In the genomic region with DNA sequence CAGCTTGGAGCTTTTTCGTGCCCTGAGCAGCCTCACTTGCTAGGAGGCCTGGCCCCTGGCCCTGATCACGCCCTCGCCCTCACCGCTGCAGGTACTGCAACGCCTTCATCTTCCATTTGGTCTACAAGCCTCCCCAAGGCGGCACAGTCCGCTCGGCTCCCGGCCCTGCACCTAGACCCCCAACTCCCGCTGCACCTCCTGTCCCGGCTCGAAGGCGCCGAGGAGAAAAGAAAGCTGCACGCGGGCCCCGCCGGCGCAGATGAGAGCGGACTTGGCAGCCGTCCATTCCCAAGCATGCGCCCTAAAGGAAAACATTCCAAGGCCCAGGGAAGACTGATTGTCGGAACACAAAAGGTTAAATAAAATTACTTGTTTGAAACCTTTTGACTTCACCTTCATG, we compare ENCODE assay signal across 9 mouse cellular contexts. TPM values are rescaled to one million over a fixed set of nuclear protein-coding genes. Genes with fewer than 3 reads are reported as not detected.
DNase-seq lines count a peak whose midpoint lies in the region; ATAC-seq lines count a peak whose summit lies in the region.
"Had no signal": no experiment of that assay in that cellular context is flagged by ENCODE, and none has a peak within 500 bp of the region (broad histone marks: within the 10 kb centered on the region; RNA-seq: fewer than 3 reads in every experiment).

No protein-coding gene starts in this region.

- H3K36me3 ChIP-seq in embryonic facial prominence, embryonic 14.5 days (ENCODE audit: control insufficient read depth, insufficient read depth, low read length) = no peaks in the 10 kb centered on the region
- no peaks in the 10 kb centered on the region for H3K36me3 ChIP-seq in hindbrain, embryonic 12.5 days
- no peaks in the 10 kb centered on the region for H3K36me3 ChIP-seq in limb, embryonic 15.5 days
- H3K36me3 ChIP-seq in neural tube, embryonic 14.5 days (ENCODE audit: control insufficient read depth, insufficient read depth, low read length) = no peaks in the 10 kb centered on the region

- H3K27me3 ChIP-seq in embryonic facial prominence, embryonic 14.5 days (replicated peaks; ENCODE audit: control insufficient read depth, insufficient read depth, low read length) = peaks cover 28% of the 10 kb centered on the region
- H3K27me3 ChIP-seq in hindbrain, embryonic 12.5 days = peaks cover 55% of the 10 kb centered on the region
- H3K27me3 ChIP-seq in limb, embryonic 15.5 days = peaks cover 44% of the 10 kb centered on the region
- H3K27me3 ChIP-seq in neural tube, embryonic 14.5 days (ENCODE audit: control insufficient read depth, insufficient read depth, low read length) = peaks cover 4% of the 10 kb centered on the region

- no peak for ATAC-seq in embryonic facial prominence, embryonic 14.5 days (ENCODE audit: low read depth)
- ATAC-seq in hindbrain, embryonic 12.5 days (ENCODE audit: low FRiP score) = no peak
- no peak for ATAC-seq in limb, embryonic 15.5 days (ENCODE audit: insufficient number of reproducible peaks, low FRiP score, low TSS enrichment, low read depth)
- no peak for ATAC-seq in neural tube, embryonic 14.5 days (ENCODE audit: low read depth)

- peak overlapping the region; percentile 61 for H3K4me2 ChIP-seq in embryonic facial prominence, embryonic 14.5 days (ENCODE audit: low read depth, low read length)
- peak overlapping the region; percentile 42 for H3K4me2 ChIP-seq in hindbrain, embryonic 12.5 days (replicated peaks)
- H3K4me2 ChIP-seq in limb, embryonic 15.5 days = peak overlapping the region; percentile 64
- H3K4me2 ChIP-seq in neural tube, embryonic 14.5 days (ENCODE audit: low read depth, low read length) = peak overlapping the region; percentile 21

- intact Hi-C loops in left cerebral cortex, postnatal 14 days (cut with DNase I) = no loop called here

- H3K9ac ChIP-seq in embryonic facial prominence, embryonic 14.5 days (ENCODE audit: low read depth, low read length) = peak overlapping the region; percentile 54
- peak overlapping the region; percentile 23; the same call in 1 of the 2 replicates for H3K9ac ChIP-seq in hindbrain, embryonic 12.5 days
- H3K9ac ChIP-seq in limb, embryonic 15.5 days = no peak overlapping the region
- no peak overlapping the region for H3K9ac ChIP-seq in neural tube, embryonic 14.5 days (replicated peaks; ENCODE audit: low read depth, low read length)

- H3K4me1 ChIP-seq in embryonic facial prominence, embryonic 14.5 days (ENCODE audit: control insufficient read depth, insufficient read depth, low read length) = peaks cover 11% of the 10 kb centered on the region
- H3K4me1 ChIP-seq in hindbrain, embryonic 12.5 days = peaks cover 12% of the 10 kb centered on the region
- peaks cover 12% of the 10 kb centered on the region for H3K4me1 ChIP-seq in limb, embryonic 15.5 days
- 0 out of 2 replicates have a peak, but pooled peaks cover 5% of the 10 kb centered on the region for H3K4me1 ChIP-seq in neural tube, embryonic 14.5 days (ENCODE audit: control insufficient read depth, insufficient read depth, low read length)

- H3K4me3 ChIP-seq in embryonic facial prominence, embryonic 14.5 days (ENCODE audit: low read depth, low read length) = peak overlapping the region; percentile 33
- peak overlapping the region; percentile 19 for H3K4me3 ChIP-seq in hindbrain, embryonic 12.5 days
- H3K4me3 ChIP-seq in limb, embryonic 15.5 days = peak overlapping the region; percentile 33
- no peak overlapping the region for H3K4me3 ChIP-seq in neural tube, embryonic 14.5 days (ENCODE audit: low read depth, low read length)

- peak; percentile 27 for DNase-seq in left cerebral cortex, adult 18-20 months (ENCODE audit: low spot score in 2 of 2)
- no peak for DNase-seq in left cerebral cortex, postnatal 14 days (ENCODE audit: low spot score in 2 of 2)
- peak; percentile 48 for DNase-seq in embryonic facial prominence, embryonic 14.5 days (ENCODE audit: low spot score)
- no peak for DNase-seq in MN1 (ENCODE audit: low spot score)
- no peak for DNase-seq in layer of hippocampus, postnatal 36 days

- WGBS in embryonic facial prominence, embryonic 14.5 days = 9% methylated on average over 23 of the region's 23 CpGs
- WGBS in hindbrain, embryonic 12.5 days = 18% methylated on average over 23 of the region's 23 CpGs
- WGBS in limb, embryonic 15.5 days = 5% methylated on average over 23 of the region's 23 CpGs
- WGBS in neural tube, embryonic 14.5 days = 19% methylated on average over 23 of the region's 23 CpGs

- no peak overlapping the region for H3K27ac ChIP-seq in embryonic facial prominence, embryonic 14.5 days (replicated peaks; ENCODE audit: low read depth, low read length)
- H3K27ac ChIP-seq in hindbrain, embryonic 12.5 days = no peak overlapping the region
- 0 out of 2 replicates have a peak overlapping the region, but pooled peaks have one; percentile 61 for H3K27ac ChIP-seq in limb, embryonic 15.5 days
- no peak overlapping the region for H3K27ac ChIP-seq in neural tube, embryonic 14.5 days (ENCODE audit: low read depth, low read length)

- H3K9me3 ChIP-seq in embryonic facial prominence, embryonic 14.5 days (ENCODE audit: control insufficient read depth, low read length) = 0 out of 2 replicates have a peak, but pooled peaks cover 3% of the 10 kb centered on the region
- H3K9me3 ChIP-seq in hindbrain, embryonic 12.5 days (replicated peaks) = no peaks in the 10 kb centered on the region
- H3K9me3 ChIP-seq in limb, embryonic 15.5 days = no peaks in the 10 kb centered on the region
- H3K9me3 ChIP-seq in neural tube, embryonic 14.5 days (ENCODE audit: control insufficient read depth, low read length) = no peaks in the 10 kb centered on the region

RNA-seq across cellular contexts. Expression of a gene that starts 6.0 kb away (rescaled TPM):
- 1 to 10 TPM in 1 of 2 experiments, under 1 TPM in 1; 0.42 to 1.4 TPM for total RNA-seq in left cerebral cortex, adult 18-20 months (2021)
- 1 to 10 TPM in 1 of 2 experiments, under 1 TPM in 1; 0.66 to 1.3 TPM for total RNA-seq in left cerebral cortex, postnatal 14 days (2021)
- 5.7 and 6.0 TPM in 2 replicates for polyA plus RNA-seq in embryonic facial prominence, embryonic 14.5 days (2014; fragmentation: Nextera tagmentation; extraction: Ambion mirVana)
- 2.0 and 2.1 TPM in 2 replicates for polyA plus RNA-seq in hindbrain, embryonic 12.5 days (2016; fragmentation: Nextera tagmentation; extraction: Ambion mirVana)
- 5.3 and 6.8 TPM in 2 replicates for polyA plus RNA-seq in limb, embryonic 15.5 days (2015; fragmentation: Nextera tagmentation; extraction: Ambion mirVana)
- 1.2 and 14.6 TPM in 2 replicates for polyA plus RNA-seq in neural tube, embryonic 14.5 days (2014; fragmentation: Nextera tagmentation; extraction: Ambion mirVana)
- under 1 TPM; 0.68 to 0.97 TPM for total RNA-seq in layer of hippocampus, postnatal 36 days (2021)
- total RNA-seq: hematopoietic stem cell, adult 5-6 weeks had no signal

RNA-seq across cellular contexts. Expression of a gene that starts 6.6 kb away (rescaled TPM):
- total RNA-seq in left cerebral cortex, adult 18-20 months (2021) = 1 to 10 TPM in 1 of 2 experiments, under 1 TPM in 1; 0.23 to 1.4 TPM
- under 1 TPM; 0.46 to 0.55 TPM for total RNA-seq in left cerebral cortex, postnatal 14 days (2021)
- polyA plus RNA-seq in embryonic facial prominence, embryonic 14.5 days (2014; fragmentation: Nextera tagmentation; extraction: Ambion mirVana) = 0.31 and 0.85 TPM in 2 replicates
- 0.60 and 1.1 TPM in 2 replicates for polyA plus RNA-seq in hindbrain, embryonic 12.5 days (2016; fragmentation: Nextera tagmentation; extraction: Ambion mirVana)
- 0.51 and 0.76 TPM in 2 replicates for polyA plus RNA-seq in limb, embryonic 15.5 days (2015; fragmentation: Nextera tagmentation; extraction: Ambion mirVana)
- 0.31 and 1.5 TPM in 2 replicates for polyA plus RNA-seq in neural tube, embryonic 14.5 days (2014; fragmentation: Nextera tagmentation; extraction: Ambion mirVana)
- under 1 TPM; 0.25 to 0.46 TPM for total RNA-seq in layer of hippocampus, postnatal 36 days (2021)

RNA-seq across cellular contexts. Expression of a gene that starts 14.1 kb away (rescaled TPM):
- 10 to 100 TPM; 13.9 to 15.4 TPM for total RNA-seq in left cerebral cortex, adult 18-20 months (2021)
- total RNA-seq in left cerebral cortex, postnatal 14 days (2021) = 10 to 100 TPM; 14.4 to 15.9 TPM
- 37.0 and 40.6 TPM in 2 replicates for polyA plus RNA-seq in embryonic facial prominence, embryonic 14.5 days (2014; fragmentation: Nextera tagmentation; extraction: Ambion mirVana)
- polyA plus RNA-seq in hindbrain, embryonic 12.5 days (2016; fragmentation: Nextera tagmentation; extraction: Ambion mirVana) = 32.7 and 36.1 TPM in 2 replicates
- polyA plus RNA-seq in limb, embryonic 15.5 days (2015; fragmentation: Nextera tagmentation; extraction: Ambion mirVana) = 37.6 and 40.2 TPM in 2 replicates
- 41.4 and 46.6 TPM in 2 replicates for polyA plus RNA-seq in neural tube, embryonic 14.5 days (2014; fragmentation: Nextera tagmentation; extraction: Ambion mirVana)
- total RNA-seq in layer of hippocampus, postnatal 36 days (2021) = 10 to 100 TPM; 13.2 to 17.3 TPM

RNA-seq across cellular contexts. Expression of a gene that starts 33.4 kb away (rescaled TPM):
- 10 to 100 TPM; 68.1 to 76.7 TPM for total RNA-seq in left cerebral cortex, adult 18-20 months (2021)
- total RNA-seq in left cerebral cortex, postnatal 14 days (2021) = 10 to 100 TPM; 75.1 to 78.6 TPM
- 19.0 and 24.1 TPM in 2 replicates for polyA plus RNA-seq in embryonic facial prominence, embryonic 14.5 days (2014; fragmentation: Nextera tagmentation; extraction: Ambion mirVana)
- polyA plus RNA-seq in hindbrain, embryonic 12.5 days (2016; fragmentation: Nextera tagmentation; extraction: Ambion mirVana) = 36.5 and 36.8 TPM in 2 replicates
- 19.6 and 22.2 TPM in 2 replicates for polyA plus RNA-seq in limb, embryonic 15.5 days (2015; fragmentation: Nextera tagmentation; extraction: Ambion mirVana)
- 44.1 and 54.5 TPM in 2 replicates for polyA plus RNA-seq in neural tube, embryonic 14.5 days (2014; fragmentation: Nextera tagmentation; extraction: Ambion mirVana)
- 100 to 1,000 TPM; 103 to 112 TPM for total RNA-seq in layer of hippocampus, postnatal 36 days (2021)

RNA-seq across cellular contexts. Expression of a gene that starts 39.2 kb away (rescaled TPM):
- under 1 TPM in 1 of 2 experiments, not detected in 1; 0.37 TPM for total RNA-seq in left cerebral cortex, adult 18-20 months (2021)
- total RNA-seq in left cerebral cortex, postnatal 14 days (2021) = under 1 TPM in 1 of 2 experiments, not detected in 1; 0.87 TPM
- polyA plus RNA-seq in embryonic facial prominence, embryonic 14.5 days (2014; fragmentation: Nextera tagmentation; extraction: Ambion mirVana) = 0.52 TPM in 1 of 2 replicates, not detected in the other
- polyA plus RNA-seq in hindbrain, embryonic 12.5 days (2016; fragmentation: Nextera tagmentation; extraction: Ambion mirVana) = 0.36 TPM in 1 of 2 replicates, not detected in the other
- polyA plus RNA-seq in limb, embryonic 15.5 days (2015; fragmentation: Nextera tagmentation; extraction: Ambion mirVana) = 0.37 and 0.45 TPM in 2 replicates
- 1.8 and 3.7 TPM in 2 replicates for polyA plus RNA-seq in neural tube, embryonic 14.5 days (2014; fragmentation: Nextera tagmentation; extraction: Ambion mirVana)
- total RNA-seq in layer of hippocampus, postnatal 36 days (2021) = not detected
- total RNA-seq: hematopoietic stem cell, adult 5-6 weeks had no signal

Comparison
In these comparisons a context has a peak if more than half of its experiments do, and no peak if none do; other contexts are left out.
1. DNase-seq: peak in left cerebral cortex, adult 18-20 months (2 of 2) and embryonic facial prominence, embryonic 14.5 days (single experiment); none in left cerebral cortex, postnatal 14 days (0 of 2), MN1 (single experiment) and layer of hippocampus, postnatal 36 days (0 of 2).
2. H3K9ac ChIP-seq: peak in embryonic facial prominence, embryonic 14.5 days (single experiment) and hindbrain, embryonic 12.5 days (single experiment); none in limb, embryonic 15.5 days (single experiment) and neural tube, embryonic 14.5 days (single experiment).
3. Peak in every context shown above with its lines, with median percentiles within 50 percentile points of each other: H3K4me2 ChIP-seq.